Mouse (Mus musculus) adrenal gland, postnatal 36 days (tissue): Measurements from ENCODE around the gene Pycard. TPM values are rescaled to one million over a fixed set of nuclear protein-coding genes. Genes with fewer than 3 reads are reported as not detected.
"Not testable (repeated sequence)": the region's sequence is repeated elsewhere in the genome, so short reads cannot be mapped to it uniquely, and the experiment has no call there.

Experiments used
- DNase-seq, 2 experiments: peaks; one replicate each; pipeline ENCODE4 v3.0.0; 2021; ENCODE audit warnings: mixed read lengths in 1 of 2
- long read RNA-seq, 2 experiments: library from polyadenylated mRNA; stranded (forward); transcript quantifications; one replicate each; pipeline ENCODE4 v2.0.0; 2021; ENCODE audit warnings: borderline sequencing depth in 2 of 2
- total RNA-seq, 2 experiments: library from RNA; stranded (reverse); gene quantifications; 2 replicates each; pipeline ENCODE4 v1.2.3; 2021

The Pycard gene
- total RNA-seq: 1 to 10 TPM; 3.6 to 5.4 TPM
- long read RNA-seq, experiment 1, transcript Pycard-201 (3 exons, 3,800 nt): major isoform, 9 of 10 reads
- long read RNA-seq, experiment 1, partial matches to known transcripts: 0 of 10 reads
- long read RNA-seq, experiment 1, other reads (novel, unspliced or antisense): 1 of 10 reads
- long read RNA-seq, experiment 2, transcript Pycard-201 (3 exons, 3,800 nt): major isoform, 5 of 6 reads
- long read RNA-seq, experiment 2, partial matches to known transcripts: 0 of 6 reads
- long read RNA-seq, experiment 2, other reads (novel, unspliced or antisense): 1 of 6 reads

DNA sequence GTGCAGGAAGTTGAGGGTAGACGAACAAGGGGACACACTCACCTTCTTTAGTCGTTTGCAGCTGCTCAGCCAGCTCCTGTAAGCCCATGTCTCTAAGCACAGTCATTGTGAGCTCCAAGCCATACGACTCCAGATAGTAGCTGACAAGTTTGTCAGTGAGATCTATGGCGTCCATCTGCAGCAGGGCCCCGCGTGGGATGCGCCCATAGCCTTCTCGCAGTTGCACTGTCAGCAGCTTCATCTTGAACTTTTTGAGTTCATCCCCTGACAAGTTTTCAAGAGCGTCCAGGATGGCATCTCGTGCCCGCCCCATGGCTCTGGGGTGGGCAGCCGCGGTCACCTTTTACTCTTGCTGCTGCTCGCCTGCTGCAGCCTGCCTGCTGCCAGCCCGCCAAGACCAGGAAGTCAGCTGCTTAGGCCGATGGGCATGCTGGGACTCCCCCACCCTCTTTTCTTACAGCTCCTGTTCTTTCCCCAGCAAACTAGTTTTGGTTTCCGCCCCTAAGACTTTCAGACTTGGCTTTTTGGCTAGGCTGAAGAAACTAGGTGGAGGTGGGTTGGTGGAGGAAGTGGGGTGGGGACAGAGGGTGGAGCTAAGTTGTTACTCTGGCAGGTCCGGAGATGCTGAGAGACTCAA lies at the start of gene Pycard:
TSS of gene Pycard (minus strand) at position 527 of the 637 bp plus-strand sequence.
- peak; percentile 31 to 59 for DNase-seq

DNA sequence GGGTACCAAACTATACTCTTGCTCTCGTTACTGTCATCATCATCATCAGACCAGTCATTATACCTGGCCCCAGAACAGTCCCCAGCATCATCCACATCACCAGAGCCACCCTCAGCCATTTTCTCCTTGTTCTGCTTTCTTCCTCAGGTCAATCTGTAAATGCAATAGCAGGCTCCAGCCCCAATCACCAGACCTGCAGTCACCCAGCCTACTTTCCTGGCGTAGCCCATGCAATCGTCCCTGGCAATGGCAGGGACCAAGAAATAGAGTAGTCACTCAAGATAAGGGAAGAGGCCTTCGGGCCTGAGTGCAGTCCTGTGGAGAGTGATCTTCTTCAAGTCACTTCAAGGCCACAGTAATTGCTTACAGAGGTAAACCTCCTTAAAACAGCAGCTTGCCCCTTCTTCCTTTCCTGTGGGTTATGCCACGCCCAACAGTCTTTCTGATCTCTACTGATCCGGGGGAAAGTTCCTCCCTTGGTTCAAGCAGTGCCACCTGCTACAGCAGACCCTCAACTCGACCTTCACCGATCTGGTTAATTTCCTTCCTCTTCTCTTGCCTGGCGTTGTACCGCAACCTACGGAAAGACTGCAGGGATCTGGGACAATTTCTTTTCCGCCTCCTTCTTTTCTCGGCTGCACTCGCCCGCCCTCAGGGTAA lies 48.6 kb upstream of the Pycard start:
- DNase-seq: not testable (repeated sequence)

DNA sequence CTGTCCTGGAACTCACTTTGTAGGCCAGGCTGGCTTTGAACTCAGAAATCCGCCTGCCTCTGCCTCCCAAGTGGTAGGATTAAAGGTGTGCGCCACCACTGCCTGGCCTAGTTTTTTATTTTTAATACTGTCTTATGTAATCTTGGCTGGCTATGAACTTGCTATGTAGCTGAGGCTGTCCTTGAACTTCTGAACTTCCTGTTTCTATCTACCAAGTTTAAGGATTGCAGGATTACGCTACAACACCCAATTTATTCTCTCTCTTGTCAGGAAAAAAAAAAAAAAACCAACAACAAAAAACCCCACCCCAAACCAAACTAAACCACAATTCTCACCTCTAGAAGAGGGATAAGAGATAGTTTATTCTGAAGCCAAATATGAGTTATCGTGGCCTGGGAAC lies 39.9 kb upstream of the Pycard start:
- no peak for DNase-seq

DNA sequence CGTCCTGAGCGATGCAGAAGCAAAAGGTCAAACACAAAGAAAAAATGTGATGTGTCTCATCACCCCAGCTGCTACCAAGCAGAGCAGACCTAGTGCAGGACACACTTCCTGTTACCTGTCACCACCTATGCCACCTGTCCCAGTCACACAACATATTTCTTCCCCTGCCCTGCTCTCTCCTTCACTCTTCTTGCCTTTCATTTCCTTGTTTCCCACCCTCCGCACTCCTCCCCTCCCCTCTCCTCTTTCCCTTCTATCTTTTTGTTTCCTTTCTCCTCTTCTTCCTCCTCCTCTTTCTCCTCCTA lies 39.3 kb upstream of the Pycard start:
- no peak for DNase-seq

DNA sequence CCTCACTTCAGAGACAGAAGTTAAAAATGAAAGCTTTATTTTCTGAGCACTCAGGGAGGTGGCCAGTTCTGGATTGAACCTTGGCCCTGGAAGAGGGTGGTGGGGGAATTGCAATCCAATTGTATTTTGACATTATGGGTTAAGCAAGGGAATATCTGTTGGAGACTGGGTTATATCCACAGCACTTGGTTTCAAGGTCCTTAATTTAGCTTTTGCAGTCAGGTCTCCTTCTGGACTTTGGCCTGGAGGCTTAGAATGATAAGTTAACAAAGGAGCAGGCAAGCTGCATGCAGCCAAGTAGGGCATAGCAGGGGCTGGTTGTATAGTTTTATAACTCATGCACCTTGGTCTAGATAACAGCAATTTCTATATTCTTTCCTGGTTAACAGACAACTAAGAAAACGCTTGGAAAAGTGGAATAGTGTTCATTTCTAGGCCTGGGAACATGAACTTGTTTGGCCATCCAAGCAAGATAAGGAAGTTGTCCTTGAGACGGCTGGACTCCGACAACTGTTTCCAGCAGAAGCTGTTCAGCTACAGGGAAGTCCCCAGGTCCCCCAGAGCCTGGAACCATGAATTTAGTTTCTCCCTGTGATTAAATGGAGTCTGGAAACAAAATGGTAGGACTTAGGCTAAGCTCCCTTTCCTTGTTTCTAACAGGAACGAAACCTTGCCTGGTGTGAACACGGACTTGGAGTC lies 38.8 kb upstream of the Pycard start:
- DNase-seq: peak in 1 of 2 experiments; percentile 5

DNA sequence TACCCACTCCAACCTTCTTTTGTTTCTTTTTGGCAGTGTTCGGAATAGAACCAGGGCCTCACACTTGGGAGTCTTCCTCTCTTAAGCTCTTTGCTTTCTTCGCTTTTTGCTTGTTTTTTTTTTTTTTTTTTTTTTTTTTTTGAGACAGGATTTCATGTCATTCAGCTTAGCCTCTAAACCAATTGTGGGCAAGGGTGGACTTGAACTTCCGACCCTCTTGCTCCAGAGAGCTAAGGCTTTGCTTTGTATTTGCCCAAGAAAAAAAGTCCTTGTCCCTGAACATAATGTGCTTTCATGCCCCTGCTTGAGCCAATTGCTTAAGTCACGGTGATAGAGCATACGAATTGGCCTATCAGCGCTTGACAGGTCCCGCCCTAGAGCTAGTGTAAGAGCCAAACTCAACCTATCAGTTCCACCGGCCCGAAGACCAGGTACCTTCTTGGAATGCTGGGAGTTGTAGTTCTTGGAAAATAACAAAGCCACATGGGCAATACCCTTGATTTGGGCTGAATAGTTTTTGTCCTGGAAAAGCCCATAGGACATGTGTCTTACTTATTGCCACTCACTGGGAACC lies 37.8 kb upstream of the Pycard start:
- DNase-seq: peak in 1 of 2 experiments; percentile 11

DNA sequence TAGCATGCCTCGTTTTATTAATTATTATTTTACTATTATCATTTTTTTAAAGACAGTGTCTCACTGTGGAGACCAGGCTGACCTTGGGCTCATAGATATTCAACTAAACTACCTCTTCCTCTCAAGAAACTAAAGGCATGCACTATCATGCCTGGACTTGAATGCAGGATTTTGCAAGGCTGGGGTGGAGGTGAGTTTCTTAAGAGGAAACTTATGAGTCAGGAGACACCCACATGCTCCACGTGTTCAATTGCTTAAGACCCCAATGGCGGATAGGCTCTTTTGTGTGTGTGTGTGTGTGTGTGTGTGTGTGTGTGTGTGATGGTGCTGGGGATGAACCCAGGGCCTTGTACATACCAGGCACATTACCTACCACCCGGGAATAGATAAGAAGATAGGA lies 31.7 kb upstream of the Pycard start:
- no peak for DNase-seq

DNA sequence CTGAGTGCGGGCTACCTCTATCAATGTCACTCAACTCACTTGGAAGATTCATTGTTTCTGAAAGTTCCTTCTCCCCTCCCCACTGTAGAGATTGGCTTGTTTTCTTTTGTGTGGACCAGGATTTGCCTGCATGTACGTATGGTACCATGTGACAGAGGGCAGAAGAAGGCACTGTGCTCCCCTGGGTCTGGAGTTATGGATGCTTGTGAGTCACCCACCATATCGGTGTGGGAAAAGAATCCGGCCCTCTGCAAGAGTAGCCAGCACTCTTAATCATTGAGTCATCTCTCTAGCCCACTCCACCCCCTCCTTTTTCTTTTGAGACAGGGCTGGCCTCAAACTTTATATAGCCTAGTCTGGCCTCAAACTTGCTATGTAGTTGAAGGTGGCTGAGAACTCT lies 31.3 kb upstream of the Pycard start:
- peak; percentile 18 to 31 for DNase-seq

DNA sequence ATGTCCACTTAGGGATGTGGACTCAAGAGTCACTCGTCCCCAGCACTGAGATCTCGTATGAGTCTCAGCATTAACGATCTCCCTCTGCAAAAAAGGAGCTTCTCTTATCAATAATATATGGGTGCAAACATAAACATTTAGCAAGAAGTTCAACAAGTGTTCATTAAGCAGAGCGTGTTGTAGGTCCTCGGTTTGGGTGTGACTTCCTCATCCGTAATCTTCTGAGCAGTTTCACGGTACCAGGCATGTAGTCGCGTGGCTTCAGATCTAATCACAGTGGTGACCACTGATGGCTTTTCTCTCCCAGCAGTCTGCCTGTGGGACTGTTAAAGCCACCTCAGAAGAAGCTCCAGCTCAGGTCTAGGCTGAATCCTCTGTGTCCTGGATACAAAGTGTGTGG lies 30.7 kb upstream of the Pycard start:
- DNase-seq: no peak

DNA sequence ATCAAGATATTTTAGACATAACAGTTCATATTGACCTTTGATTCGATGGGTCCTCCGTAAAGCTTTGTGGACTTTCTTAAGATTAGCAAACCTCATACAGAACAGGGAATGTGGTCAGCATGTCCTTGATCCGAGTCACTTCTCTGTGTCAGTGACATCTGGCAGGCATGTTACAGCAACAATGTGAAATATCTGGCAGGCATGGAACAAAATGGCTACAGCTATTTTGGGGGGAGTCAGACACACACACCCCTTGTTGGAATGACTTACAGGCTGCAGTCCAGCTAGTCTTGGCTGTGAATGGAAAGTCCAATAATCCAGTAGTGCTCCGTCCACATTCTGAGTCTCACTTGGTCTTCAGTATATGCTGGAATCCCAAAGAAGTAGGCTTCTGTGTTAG lies 29.9 kb upstream of the Pycard start:
- DNase-seq: no peak

DNA sequence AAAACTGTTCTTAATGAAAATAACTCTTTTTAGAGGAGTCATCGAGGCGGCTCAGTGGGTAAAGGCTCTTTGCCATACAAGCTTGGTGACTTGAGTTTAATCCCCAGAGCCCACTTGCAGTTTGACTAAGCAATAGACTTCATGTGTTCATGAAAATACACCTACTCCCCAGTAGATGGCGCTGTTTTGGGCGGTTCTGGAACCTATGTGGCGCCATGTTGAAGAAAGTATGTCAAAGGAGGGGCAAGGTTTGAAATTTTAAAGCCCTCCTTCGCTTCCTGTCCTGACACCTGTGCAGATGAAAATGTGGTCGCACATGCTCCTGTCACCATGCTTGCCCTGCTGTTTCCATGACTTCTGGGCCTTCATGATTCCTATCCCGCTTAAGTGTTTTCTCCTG lies 29.3 kb upstream of the Pycard start:
- DNase-seq: no peak

DNA sequence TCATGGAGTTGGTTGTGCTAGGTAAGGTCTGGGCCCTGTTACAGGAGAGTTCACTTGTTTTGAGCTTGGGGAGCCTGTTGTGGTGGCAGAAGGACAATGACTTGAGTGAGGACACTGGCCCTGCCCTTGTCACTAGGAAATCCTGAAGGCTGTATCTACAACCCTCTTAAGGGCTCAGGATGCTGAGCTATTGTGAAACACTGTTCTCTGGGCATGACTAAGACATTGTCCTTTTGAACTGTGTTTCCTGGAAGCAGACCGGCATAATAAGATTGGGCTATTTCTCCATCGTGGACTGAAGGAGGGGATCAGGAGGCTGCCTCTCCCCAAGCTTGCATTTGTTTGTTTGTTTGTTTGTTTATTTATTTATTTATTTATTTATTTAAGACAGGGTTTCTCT lies 25.5 kb upstream of the Pycard start:
- no peak for DNase-seq

DNA sequence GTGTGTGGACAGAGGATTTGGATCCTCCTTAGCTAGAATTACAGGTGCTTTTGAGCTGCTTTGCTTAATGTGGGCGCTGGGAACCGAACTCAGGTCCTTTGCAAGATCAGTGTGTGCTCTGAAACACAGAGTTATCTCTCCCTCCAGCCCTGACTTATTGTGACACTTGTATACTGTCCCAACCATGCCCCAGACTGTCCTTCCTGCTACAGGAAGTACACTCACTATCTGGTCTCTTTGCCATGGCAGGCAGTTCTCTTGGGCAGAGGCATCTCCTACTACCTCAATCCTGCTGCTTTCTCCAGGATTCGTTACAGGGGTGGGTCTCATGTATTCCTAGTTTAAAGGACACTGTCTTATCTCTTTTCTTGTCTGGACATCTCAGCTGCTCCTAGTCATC lies 24.6 kb upstream of the Pycard start:
- DNase-seq: no peak

DNA sequence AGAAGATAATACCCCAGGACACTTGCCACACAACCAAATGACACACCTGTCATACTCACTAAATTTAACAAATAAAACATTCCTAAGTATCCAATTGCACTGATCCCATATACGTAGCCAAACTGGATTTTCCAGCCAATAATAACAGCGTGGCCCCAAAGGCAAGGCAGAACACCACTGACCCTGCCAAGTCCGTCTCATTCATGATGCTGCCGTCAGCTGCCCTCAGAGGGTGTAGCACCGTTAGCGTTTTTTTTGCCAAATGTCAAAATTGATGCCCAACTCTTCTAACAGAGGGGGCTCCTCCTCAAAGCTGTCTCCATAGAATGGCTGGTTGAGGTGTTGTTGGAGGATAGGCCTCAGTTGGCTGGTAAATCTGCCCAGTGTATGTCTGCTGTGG lies 23.0 kb upstream of the Pycard start:
- DNase-seq: no peak

DNA sequence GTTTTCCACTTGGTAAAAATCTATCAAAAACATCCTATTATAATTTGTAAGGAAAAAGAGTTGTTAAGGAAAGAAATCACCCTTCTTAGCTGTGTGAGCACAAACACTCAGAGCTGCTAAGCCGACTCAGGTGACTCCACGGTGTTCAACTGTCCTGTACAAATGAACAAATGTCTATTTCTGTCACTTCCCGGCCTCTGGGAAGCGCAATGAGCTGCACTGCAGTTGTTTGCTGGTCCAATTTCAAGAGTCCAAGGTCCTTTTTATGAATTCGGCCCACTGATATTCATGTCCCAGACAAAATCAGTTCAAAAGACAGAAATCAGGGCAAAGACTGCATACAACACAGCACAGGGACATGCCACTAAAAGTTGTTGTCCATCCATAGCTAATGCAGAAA lies 22.5 kb upstream of the Pycard start:
- not testable (repeated sequence) for DNase-seq

DNA sequence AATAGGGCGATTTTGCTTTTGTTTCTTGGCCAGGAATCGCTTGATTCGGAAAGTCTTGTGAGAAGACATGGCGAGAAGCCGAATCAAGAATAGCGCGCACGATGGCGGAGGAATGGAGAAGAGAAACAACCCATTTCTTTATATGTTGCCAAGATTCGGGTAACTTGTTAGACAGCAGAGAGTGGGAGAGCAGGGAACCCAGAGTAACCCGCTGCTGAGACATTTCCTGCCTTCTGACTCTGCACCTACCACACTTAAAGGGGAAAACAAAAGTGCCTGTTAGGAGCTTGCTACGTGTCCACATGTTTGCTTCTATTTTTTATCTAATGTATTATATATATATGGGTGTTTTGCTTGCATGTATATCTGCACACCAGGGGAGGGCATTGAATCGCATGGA lies 19.4 kb upstream of the Pycard start:
- no peak for DNase-seq

DNA sequence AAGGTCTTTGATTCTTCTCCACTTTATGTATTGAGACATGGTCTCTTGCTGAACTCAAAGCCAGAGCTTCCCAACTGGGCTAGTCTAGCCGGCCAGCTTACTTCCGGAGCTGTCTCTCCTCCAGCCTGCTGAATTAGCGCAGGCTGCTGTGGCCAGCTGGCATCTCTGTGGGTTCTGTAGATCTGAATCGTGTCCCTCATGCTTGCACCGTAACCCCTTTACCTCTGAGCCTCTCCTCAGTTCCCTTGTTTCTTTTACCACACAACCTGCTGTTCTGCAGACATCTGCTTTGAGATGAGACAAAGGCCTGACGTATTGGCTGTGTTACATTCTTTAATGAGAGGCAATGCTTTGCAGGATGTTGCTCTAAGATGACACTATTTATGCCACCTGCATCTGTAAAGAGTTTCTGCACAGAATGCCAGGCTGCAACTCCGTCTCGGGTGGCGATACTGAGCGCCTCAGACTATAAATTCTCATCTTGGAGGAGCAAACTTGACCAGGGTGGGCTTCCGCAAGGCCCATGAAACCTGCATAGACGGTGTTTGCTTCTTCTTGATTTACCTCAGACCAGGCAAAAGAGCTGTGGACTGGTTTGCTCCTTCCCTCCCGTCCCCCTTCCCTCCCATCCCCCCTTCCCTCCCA lies 18.6 kb upstream of the Pycard start:
- no peak for DNase-seq

DNA sequence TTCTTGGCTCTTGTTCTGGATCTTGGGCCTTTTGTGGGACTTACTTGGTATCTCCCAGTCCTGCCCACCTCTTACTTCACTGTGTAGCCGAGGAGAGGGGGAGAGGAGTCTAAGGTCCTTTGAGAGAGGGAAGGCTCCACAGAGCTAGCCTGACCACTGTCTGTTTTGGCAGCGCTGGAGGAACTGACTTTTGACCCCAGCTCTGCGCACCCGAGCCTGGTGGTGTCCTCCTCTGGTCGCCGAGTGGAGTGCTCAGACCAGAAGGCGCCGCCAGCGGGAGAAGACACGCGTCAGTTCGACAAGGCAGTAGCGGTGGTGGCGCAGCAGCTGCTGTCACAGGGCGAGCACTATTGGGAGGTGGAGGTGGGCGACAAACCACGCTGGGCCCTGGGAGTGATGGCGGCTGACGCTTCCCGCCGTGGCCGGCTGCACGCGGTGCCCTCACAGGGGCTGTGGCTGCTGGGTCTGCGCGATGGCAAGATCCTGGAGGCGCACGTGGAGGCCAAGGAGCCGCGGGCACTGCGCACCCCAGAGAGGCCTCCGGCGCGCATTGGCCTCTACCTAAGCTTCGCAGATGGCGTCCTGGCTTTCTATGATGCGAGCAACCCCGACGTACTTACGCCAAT lies 16.2 kb upstream of the Pycard start:
- no peak for DNase-seq

DNA sequence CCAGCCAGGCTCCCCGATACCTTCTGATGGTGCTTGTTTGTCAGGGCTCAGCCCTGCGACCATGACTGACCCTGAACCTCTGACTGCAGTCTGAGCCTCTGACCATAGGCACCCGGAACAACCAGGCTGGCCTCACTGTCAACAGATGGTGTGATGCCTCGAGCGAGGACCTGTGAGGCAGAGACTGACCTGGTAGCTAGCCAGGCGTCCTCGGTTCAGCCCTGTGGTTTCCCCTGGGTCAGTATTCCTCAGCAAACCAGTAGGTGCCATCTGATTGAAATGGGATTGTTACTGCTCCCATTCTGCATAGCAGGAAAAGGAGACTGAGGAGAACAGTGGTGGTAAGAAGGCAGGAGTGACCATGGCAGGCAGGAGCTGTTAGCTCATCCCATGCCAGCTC lies 12.5 kb upstream of the Pycard start:
- DNase-seq: no peak

DNA sequence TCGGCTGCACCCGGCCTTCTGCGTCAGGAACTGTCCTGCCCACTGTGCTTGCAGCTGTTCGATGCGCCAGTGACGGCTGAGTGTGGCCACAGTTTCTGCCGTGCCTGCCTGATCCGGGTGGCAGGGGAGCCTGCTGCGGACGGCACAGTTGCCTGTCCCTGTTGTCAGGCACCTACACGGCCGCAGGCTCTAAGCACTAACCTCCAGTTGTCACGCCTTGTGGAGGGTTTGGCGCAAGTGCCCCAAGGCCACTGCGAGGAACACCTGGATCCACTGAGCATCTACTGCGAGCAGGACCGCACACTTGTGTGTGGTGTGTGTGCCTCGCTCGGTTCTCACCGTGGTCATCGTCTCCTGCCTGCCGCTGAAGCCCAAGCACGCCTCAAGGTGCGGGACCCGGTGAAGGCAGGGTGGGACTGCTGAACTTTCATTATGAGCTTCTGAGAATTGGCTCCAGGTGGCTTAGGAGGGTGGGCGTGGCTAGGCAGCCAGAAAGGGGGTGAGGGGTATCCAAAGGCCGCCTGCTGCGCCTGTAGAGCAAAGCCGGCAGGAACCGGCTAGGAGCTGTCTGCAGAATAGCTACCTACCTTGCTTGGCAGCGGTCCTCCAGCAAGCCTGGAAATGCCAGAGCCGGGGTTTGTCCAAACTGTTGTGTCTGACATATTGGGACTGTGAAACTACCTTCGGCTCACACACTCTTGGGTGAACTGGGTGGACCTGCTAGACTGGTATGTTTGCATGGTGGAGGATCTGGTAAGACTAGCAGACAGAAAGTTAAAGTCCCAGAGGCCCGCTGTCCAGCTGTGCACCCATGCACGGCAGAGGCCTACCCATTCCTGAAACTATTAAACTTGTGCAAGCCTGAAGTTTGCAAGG lies 11.1 kb upstream of the Pycard start:
- no peak for DNase-seq

DNA sequence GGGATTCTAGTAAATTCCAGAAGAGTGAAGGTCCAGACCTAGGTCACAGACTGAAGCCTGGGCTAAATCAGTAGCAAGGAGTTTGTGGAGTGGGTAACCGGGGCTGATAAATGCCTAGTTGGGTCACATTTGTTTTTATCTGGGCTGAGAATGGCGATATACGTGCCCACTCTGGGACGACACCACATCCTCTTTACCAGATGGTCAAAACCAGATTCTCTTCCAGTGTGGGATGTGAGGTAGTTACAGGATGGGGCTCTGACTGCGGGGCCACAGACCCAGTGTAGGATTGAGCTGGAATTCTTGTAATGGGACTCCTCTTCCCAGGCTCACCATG lies 10.5 kb upstream of the Pycard start:
- no peak for DNase-seq
